Mouse (Mus musculus): Measurements from ENCODE around the gene Sema7a.

Gene Sema7a

DNA sequence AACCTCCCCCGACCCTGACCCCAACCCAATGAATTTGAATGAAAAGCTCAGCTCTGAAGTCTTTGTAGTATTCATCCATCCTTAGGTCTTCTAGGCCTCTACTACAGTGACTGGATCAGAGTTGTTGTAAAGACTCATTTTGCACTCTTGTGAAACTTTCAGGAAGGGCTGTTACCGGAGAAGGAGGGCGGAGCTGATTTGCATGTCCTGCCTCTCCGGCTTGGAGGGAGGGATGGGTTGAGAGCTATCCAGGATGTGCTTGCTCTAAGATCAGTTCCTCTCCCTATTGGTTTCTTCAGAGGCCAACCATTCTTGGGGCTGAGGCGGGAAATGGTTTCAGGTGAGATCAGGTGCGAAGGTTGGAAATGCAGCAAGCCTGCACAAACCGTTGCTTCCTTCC is 71.1 kb downstream of the Sema7a start:
- DNase-seq (ENCODE audit: low spot score) = no peak

DNA sequence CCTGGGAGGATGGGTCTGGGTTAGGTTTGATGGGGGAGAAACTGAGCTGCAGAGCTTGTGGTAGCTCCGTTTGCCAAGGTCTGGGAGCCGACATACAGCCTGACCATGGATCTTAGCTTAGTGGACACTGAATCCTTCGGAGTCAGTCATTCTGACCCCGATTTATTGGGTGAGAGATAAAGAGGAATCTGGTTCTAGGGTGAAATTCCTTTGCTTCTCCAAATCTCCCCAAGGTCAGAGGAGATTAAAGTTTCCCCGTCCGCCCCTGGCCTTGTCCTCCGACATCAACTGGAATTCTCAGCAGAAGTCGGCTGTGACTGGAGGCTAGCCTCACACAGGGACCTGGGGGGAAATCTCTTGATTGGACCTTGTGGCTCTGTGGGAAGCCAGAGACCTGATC is 71.6 kb downstream of the Sema7a start:
- DNase-seq (ENCODE audit: low spot score) = no peak

Measured in ovary, postnatal 10 days (tissue).